Mouse (Mus musculus): ENCODE measurements around the gene Nhlh2.

DNA sequence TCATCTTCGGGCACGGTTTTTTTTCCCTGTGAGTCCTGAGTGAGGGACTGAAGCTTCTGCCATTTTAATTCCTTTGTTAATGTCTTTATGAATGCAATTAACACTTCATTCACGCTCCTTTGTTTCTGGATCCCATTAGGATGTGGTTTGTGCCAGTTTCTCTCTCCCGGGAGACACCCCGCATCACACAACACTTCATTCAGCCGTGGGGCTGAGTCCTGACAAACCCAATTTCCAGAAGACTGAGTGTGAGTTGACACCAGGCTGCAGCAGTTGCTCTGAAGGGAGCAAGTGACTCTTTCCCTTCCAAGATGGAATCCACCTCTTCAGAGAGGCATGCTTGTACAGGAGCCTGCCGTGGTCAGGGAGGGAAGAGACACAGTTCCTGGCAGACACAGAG, 45.5 kb upstream of the Nhlh2 start:
- TF ChIP-seq CTCF (IDR thresholded peaks at IDR 0.05; ENCODE audit: borderline replicate concordance, insufficient read depth, low read depth, low read length) (no peak), POLR2A (IDR thresholded peaks at IDR 0.05; ENCODE audit: borderline replicate concordance, insufficient read depth, low read length) (no peak)

Data from cerebellum, adult 2 months (tissue).